Mouse (Mus musculus) lung, embryonic 14.5 days (tissue): Measurements from ENCODE around the gene Bmp2k. TPM values are rescaled to one million over a fixed set of nuclear protein-coding genes. Genes with fewer than 3 reads are reported as not detected.
A peak's percentile ranks its signal among the peaks of the same experiment; 100 is the strongest.

Source experiments
- ATAC-seq: fragments of 200-750 bp; cut with Nextera tagmentation; 2 replicates; pipeline ENCODE4 v1.8.0; 2017; ENCODE audit warnings: mild to moderate bottlenecking, moderate TSS enrichment, moderate library complexity; ENCODE audit not compliant: insufficient read depth
- DNase-seq: peaks from one replicate; pipeline ENCODE4 v3.0.0-alpha.2; 2015
- H3K27ac ChIP-seq: fragments of 300-500 bp; sonication (generic); 2 replicates; pipeline ENCODE4 v1.5.1; 2014; ENCODE audit warnings: low read depth, mild to moderate bottlenecking, moderate library complexity
- H3K27me3 ChIP-seq: fragments of 300-500 bp; sonication (generic); 2 replicates; pipeline ENCODE4 v1.6.1; 2014; ENCODE audit warnings: low read length, control low read depth; ENCODE audit not compliant: insufficient read depth
- H3K36me3 ChIP-seq: fragments of 300-500 bp; sonication (generic); 2 replicates; pipeline ENCODE4 v1.6.1; 2014; ENCODE audit warnings: control low read depth; ENCODE audit not compliant: insufficient read depth
- H3K4me1 ChIP-seq: fragments of 300-500 bp; sonication (generic); 2 replicates; pipeline ENCODE4 v1.6.1; 2014; ENCODE audit warnings: antibody characterized with exemption, control low read depth; ENCODE audit not compliant: insufficient read depth
- H3K4me2 ChIP-seq: fragments of 300-500 bp; sonication (generic); 2 replicates; pipeline ENCODE4 v1.6.1; 2014; ENCODE audit warnings: mild to moderate bottlenecking
- H3K4me3 ChIP-seq: fragments of 300-500 bp; sonication (generic); 2 replicates; pipeline ENCODE4 v1.5.1; 2014; ENCODE audit warnings: low read depth, low read length
- H3K9ac ChIP-seq: fragments of 300-500 bp; sonication (generic); 2 replicates; pipeline ENCODE4 v1.6.1; 2014
- H3K9me3 ChIP-seq: fragments of 300-500 bp; sonication (generic); 2 replicates; pipeline ENCODE4 v1.6.1; 2016; ENCODE audit warnings: low read depth, low read length, control low read depth
- CTCF ChIP-seq: IDR thresholded peaks from 2 replicates; pipeline ENCODE4 v1.5.1; 2016; ENCODE audit warnings: antibody characterized with exemption, low read depth
- WGBS: fragments of 180-500 bp; shearing (Covaris S2); extraction: QIAGEN DNeasy Blood & Tissue Kit; methylation state at CpG from one replicate; pipeline ENCODE4 v1.1.7; 2014; 5-methylcytosine and 5-hydroxymethylcytosine counted together
- polyA plus RNA-seq: library from polyadenylated mRNA; unstranded; fragments of >200 nt; fragmentation: Nextera tagmentation; extraction: Ambion mirVana; gene quantifications from 2 replicates; pipeline ENCODE4 v1.2.1, GENCODE M21; 2014

The Bmp2k gene
- polyA plus RNA-seq, 1 experiment from 2014 or later, result 11.0 TPM

GRCm38 (mm10) chr5:97009601-97010335 lies 12.3 kb downstream of the Bmp2k start:
- no peak for TF ChIP-seq CTCF
- Histone ChIP-seq H3K27ac (no peak overlapping the region), H3K36me3 (no peaks in the 10 kb centered on the region), H3K4me3 (no peak overlapping the region), H3K4me2 (no peak overlapping the region), H3K27me3 (no peaks in the 10 kb centered on the region), H3K9me3 (no peaks in the 10 kb centered on the region), H3K9ac (no peak overlapping the region), H3K4me1 (no peaks in the 10 kb centered on the region)
- ATAC-seq (no peak), DNase-seq (no peak)
- WGBS, result 80% methylated on average over 11 of the region's 11 CpGs

GRCm38 (mm10) chr5:97015781-97016508 lies 18.5 kb downstream of the Bmp2k start:
- Histone ChIP-seq H3K4me2 (no peak overlapping the region), H3K27me3 (no peaks in the 10 kb centered on the region), H3K36me3 (no peaks in the 10 kb centered on the region), H3K9ac (no peak overlapping the region), H3K9me3 (no peaks in the 10 kb centered on the region), H3K4me1 (no peaks in the 10 kb centered on the region), H3K27ac (no peak overlapping the region), H3K4me3 (no peak overlapping the region)
- WGBS, result 82% methylated on average over 11 of the region's 11 CpGs
- no peak for ATAC-seq
- TF ChIP-seq CTCF, result no peak
- DNase-seq, result no peak

- no peak overlapping the region for H3K4me2 ChIP-seq
- 81% methylated on average over 9 of the region's 9 CpGs for WGBS
- no peaks in the 10 kb centered on the region for H3K27me3 ChIP-seq
- no peak for DNase-seq
- no peak for TF ChIP-seq CTCF
- no peaks in the 10 kb centered on the region for H3K4me1 ChIP-seq
- H3K4me3 ChIP-seq, result no peak overlapping the region
- no peaks in the 10 kb centered on the region for H3K9me3 ChIP-seq
- H3K36me3 ChIP-seq, result no peaks in the 10 kb centered on the region
- no peak overlapping the region for H3K9ac ChIP-seq
- ATAC-seq, result no peak
- no peak overlapping the region for H3K27ac ChIP-seq
Measured at GRCm38 (mm10) chr5:97016842-97017577, 19.5 kb downstream of the Bmp2k start.

- no peak for TF ChIP-seq CTCF
- Histone ChIP-seq H3K27me3 (no peaks in the 10 kb centered on the region), H3K9me3 (no peaks in the 10 kb centered on the region), H3K4me3 (no peak overlapping the region), H3K4me1 (no peaks in the 10 kb centered on the region), H3K27ac (no peak overlapping the region), H3K4me2 (no peak overlapping the region), H3K9ac (no peak overlapping the region), H3K36me3 (no peaks in the 10 kb centered on the region)
- no peak for ATAC-seq
- WGBS, result 57% methylated on average over 15 of the region's 15 CpGs
- peak; percentile 41 for DNase-seq
Measured at GRCm38 (mm10) chr5:97022305-97023278, 25.1 kb downstream of the Bmp2k start.

- H3K27me3 ChIP-seq, result no peaks in the 10 kb centered on the region
- DNase-seq (no peak), ATAC-seq (no peak)
- WGBS, result 88% methylated on average over 5 of the region's 5 CpGs
- H3K27ac ChIP-seq, result no peak overlapping the region
- H3K4me3 ChIP-seq, result no peak overlapping the region
- no peak overlapping the region for H3K4me2 ChIP-seq
- no peaks in the 10 kb centered on the region for H3K4me1 ChIP-seq
- TF ChIP-seq CTCF, result no peak
- no peak overlapping the region for H3K9ac ChIP-seq
- 0 out of 2 replicates have a peak, but pooled peaks cover 2% of the 10 kb centered on the region for H3K36me3 ChIP-seq
- H3K9me3 ChIP-seq, result no peaks in the 10 kb centered on the region
Measured at GRCm38 (mm10) chr5:97024834-97025233, 27.3 kb downstream of the Bmp2k start.

GRCm38 (mm10) chr5:97025650-97026049 lies 28.2 kb downstream of the Bmp2k start:
- DNase-seq (no peak), ATAC-seq (no peak)
- H3K4me2 ChIP-seq, result no peak overlapping the region
- no peak overlapping the region for H3K27ac ChIP-seq
- H3K9ac ChIP-seq, result no peak overlapping the region
- 0 out of 2 replicates have a peak, but pooled peaks cover 4% of the 10 kb centered on the region for H3K36me3 ChIP-seq
- no peak overlapping the region for H3K4me3 ChIP-seq
- H3K4me1 ChIP-seq, result no peaks in the 10 kb centered on the region
- WGBS, result 87% methylated on average over 6 of the region's 6 CpGs
- TF ChIP-seq CTCF, result no peak
- no peaks in the 10 kb centered on the region for H3K9me3 ChIP-seq
- H3K27me3 ChIP-seq, result no peaks in the 10 kb centered on the region
